Mouse (Mus musculus): Measurements from ENCODE around the gene Gm34653. TPM values are rescaled to one million over a fixed set of nuclear protein-coding genes. Genes with fewer than 3 reads are reported as not detected.

Gene Gm34653
- polyA plus RNA-seq, 1 experiment from 2014 or later: not detected

DNA sequence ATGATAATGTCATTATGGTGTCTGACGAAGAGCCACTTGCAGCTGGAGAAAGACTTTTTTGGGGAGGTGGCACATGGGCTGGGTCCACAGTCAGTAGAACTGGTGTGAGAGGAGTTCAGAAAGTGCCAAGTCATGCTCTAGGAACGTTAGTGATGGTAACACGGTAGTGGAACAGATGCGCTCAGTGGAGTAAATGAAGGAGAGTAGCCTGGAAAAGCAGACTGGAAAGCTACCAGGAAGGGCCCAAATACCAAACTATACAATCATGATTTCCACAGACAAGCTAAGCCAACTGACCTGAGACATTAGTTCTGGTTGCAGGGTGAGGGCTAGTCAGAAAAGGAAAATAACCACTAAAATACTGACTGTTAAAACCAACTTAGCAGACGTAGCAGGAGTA lies 36.9 kb downstream of the Gm34653 start:
- WGBS: 29% methylated on average over 5 of the region's 5 CpGs
- H3K36me3 ChIP-seq: peaks cover 15% of the 10 kb centered on the region
- H3K27me3 ChIP-seq: peaks cover 19% of the 10 kb centered on the region
- H3K4me2 ChIP-seq (replicated peaks): peak overlapping the region; percentile 79
- no peak overlapping the region for H3K27ac ChIP-seq (replicated peaks)
- ATAC-seq (replicated peaks): no peak
- H3K9ac ChIP-seq (replicated peaks): peak overlapping the region; percentile 97
- peaks cover 32% of the 10 kb centered on the region for H3K4me1 ChIP-seq
- no peaks in the 10 kb centered on the region for H3K9me3 ChIP-seq
- peak overlapping the region; percentile 87 for H3K4me3 ChIP-seq

DNA sequence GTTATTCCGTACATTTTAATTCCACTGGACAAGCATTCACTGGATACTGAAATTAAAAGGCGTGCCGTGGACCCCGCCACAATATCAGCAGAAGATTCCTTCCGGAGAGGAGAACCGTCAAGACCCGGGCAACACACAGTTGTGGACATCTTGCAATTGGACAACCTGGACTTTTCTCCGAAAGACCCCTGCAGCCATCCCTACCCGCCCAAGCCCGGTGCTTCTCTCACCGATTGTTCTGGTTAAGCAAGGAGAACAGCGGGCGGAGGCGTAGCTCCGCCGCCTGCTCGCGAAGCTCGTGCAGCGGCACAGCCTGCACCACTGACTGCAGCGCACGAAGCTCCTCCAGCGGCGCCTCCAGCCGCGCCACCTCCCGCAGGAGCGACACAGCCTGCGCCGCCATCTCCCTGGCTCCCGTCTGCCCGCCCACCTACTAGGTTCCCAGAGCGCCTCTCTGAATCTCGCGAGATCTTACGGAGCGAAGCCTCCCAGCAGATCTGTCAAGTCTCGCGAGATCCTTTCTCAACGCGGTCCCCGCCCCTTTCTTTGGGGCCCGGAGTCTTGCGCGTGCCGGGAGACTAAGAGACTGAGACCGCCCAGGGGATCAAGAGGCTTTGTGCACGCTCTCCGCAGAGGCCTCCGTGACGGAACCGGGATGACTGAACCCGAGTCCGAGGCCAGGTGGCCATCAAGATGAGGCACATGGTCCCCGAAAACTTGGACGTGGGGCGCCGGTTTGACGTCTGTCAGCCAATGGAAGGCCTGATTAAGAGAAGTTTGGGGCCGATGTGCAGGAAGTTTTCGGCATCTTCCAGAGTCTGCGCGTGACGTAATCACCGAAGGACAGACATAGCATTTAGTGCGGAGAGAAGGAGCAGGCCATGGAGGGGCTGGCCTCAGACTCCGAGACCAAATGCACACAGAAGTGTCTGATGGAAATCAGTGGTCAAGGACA lies 38.0 kb downstream of the Gm34653 start:
- ATAC-seq (replicated peaks): peak; percentile 98
- Histone ChIP-seq H3K4me3 (peak overlapping the region; percentile 87), H3K27me3 (peaks cover 25% of the 10 kb centered on the region), H3K9me3 (no peaks in the 10 kb centered on the region), H3K4me2 (replicated peaks) (peak overlapping the region; percentile 79), H3K36me3 (peaks cover 4% of the 10 kb centered on the region; the same call in 1 of the 2 replicates), H3K9ac (replicated peaks) (peak overlapping the region; percentile 97), H3K27ac (replicated peaks) (peak overlapping the region; percentile 89), H3K4me1 (peaks cover 32% of the 10 kb centered on the region)
- WGBS: under 1% methylated on average over 67 of the region's 67 CpGs

DNA sequence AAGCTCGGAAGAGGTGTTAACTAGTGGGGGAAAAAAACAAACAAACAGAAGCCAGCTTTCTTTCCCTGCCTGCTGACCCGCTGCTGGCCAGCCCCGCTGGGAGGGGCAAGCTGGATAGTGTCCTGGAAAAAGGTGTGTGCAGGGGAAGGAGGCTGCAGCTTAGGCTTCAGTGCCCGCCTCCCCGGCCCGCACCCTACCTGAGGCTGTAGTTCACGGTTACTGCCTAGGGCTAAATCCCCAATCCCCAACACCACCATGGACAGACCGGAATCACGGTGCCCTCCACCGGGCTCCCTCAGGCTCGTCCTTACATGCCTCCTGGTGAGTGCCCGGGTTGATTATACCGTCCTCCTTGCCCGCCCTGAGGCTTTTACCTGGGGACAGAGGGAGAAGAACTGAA lies 41.5 kb downstream of the Gm34653 start, which contains the start of gene Cutal:
Cutal (plus strand) TSS at position 126 of the 400 bp plus-strand sequence.
- ATAC-seq (replicated peaks): no peak
- no peak within 1 kb of the TSS for H3K4me2 ChIP-seq (replicated peaks)
- H3K9me3 ChIP-seq: no peaks in the 10 kb centered on the region
- H3K4me1 ChIP-seq: peaks cover 13% of the 10 kb centered on the region
- no peaks in the 10 kb centered on the region for H3K36me3 ChIP-seq
- WGBS: 3% methylated on average over 14 of the region's 14 CpGs
- H3K27ac ChIP-seq (replicated peaks): no peak within 1 kb of the TSS
- H3K27me3 ChIP-seq: peaks cover 30% of the 10 kb centered on the region
- no peak within 1 kb of the TSS for H3K9ac ChIP-seq (replicated peaks)
- no peak within 1 kb of the TSS for H3K4me3 ChIP-seq

DNA sequence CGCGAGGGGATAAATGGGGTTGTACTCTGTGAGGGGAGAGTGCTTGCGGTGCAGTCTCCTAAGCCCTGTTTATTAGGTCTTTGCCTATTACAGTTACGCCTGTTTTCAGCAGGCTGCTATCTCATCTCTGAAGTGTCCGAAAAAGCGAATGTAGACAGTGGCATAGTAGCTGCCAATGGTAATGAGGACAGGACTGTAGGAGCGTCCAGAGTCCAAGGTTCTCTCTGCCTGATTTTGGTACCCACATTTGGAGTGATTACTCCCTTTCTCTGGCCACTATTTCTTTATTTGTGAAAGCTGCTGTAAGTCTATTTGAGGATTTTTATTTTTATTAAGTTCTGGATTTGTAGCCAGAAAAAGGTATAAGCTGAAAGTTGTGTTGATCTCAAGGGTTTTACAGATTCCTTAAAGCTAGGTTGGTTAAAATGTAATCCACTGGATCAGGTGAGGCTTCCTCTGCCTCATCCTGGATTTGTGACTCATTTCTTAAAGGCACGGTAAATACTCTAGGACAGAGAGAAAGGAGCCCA lies 42.1 kb downstream of the Gm34653 start, which contains the start of gene Psmd5:
Psmd5 (minus strand) TSS at position 153 of the 530 bp plus-strand sequence.
- peaks cover 30% of the 10 kb centered on the region for H3K27me3 ChIP-seq

DNA sequence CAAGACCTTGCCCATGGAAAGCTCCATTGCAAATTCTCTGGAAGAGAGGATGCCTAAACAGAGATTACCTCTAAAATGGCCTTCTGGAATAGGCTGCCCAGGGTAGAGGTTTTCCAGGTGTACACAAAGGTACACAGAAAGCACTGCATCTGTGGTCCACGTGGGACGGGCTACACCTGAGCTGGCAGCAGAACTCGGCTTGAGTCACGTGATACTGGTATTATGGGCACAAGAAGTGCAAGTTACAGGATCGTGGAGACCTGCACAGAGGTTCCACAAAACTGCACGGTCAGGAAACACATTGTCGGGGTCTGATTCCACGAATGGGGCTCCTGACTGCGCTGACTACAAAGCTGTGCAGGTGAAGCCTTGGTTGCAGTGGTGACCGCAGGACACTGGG lies 47.2 kb downstream of the Gm34653 start:
- Histone ChIP-seq H3K9me3 (no peaks in the 10 kb centered on the region), H3K36me3 (no peaks in the 10 kb centered on the region), H3K4me3 (no peak overlapping the region), H3K27me3 (peaks cover 8% of the 10 kb centered on the region), H3K27ac (replicated peaks) (no peak overlapping the region), H3K4me1 (no peaks in the 10 kb centered on the region), H3K9ac (replicated peaks) (no peak overlapping the region), H3K4me2 (replicated peaks) (no peak overlapping the region)
- ATAC-seq (replicated peaks): no peak
- WGBS: 90% methylated on average over 10 of the region's 10 CpGs

More for the DNA sequence above, 42.1 kb downstream of the Gm34653 start, which contains the start of gene Psmd5:
- no peak within 1 kb of the TSS for H3K4me3 ChIP-seq
- peaks cover 7% of the 10 kb centered on the region for H3K4me1 ChIP-seq
- H3K4me2 ChIP-seq (replicated peaks): no peak within 1 kb of the TSS
- no peak within 1 kb of the TSS for H3K9ac ChIP-seq (replicated peaks)
- no peak within 1 kb of the TSS for H3K27ac ChIP-seq (replicated peaks)
- WGBS: 12% methylated on average over 8 of the region's 8 CpGs
- H3K36me3 ChIP-seq: no peaks in the 10 kb centered on the region
- H3K9me3 ChIP-seq: no peaks in the 10 kb centered on the region
- no peak for ATAC-seq (replicated peaks)

DNA sequence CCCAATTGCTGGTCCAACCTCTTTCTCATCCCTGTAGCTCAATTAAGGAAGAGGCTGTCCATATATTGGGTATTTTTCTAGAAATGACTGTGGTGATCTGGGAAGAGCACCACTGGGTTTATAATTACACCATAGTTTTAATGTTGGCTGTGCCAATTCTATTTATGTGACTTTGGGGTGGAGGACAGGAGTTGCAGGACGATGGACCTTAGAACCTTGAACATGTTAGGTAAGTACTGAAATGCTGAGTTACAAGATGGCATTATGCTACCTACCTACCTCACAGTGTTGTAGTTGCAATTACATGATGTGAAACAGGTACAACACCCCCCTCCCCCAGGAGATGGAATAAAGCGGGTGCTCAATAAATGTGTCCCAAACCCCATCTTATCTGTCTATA lies 50.0 kb downstream of the Gm34653 start:
- Histone ChIP-seq H3K4me1 (no peaks in the 10 kb centered on the region), H3K9me3 (no peaks in the 10 kb centered on the region), H3K27me3 (no peaks in the 10 kb centered on the region), H3K27ac (replicated peaks) (no peak overlapping the region), H3K9ac (replicated peaks) (no peak overlapping the region), H3K36me3 (no peaks in the 10 kb centered on the region), H3K4me2 (replicated peaks) (no peak overlapping the region), H3K4me3 (no peak overlapping the region)
- no peak for ATAC-seq (replicated peaks)
- 96% methylated on average over 2 of the region's 2 CpGs for WGBS

DNA sequence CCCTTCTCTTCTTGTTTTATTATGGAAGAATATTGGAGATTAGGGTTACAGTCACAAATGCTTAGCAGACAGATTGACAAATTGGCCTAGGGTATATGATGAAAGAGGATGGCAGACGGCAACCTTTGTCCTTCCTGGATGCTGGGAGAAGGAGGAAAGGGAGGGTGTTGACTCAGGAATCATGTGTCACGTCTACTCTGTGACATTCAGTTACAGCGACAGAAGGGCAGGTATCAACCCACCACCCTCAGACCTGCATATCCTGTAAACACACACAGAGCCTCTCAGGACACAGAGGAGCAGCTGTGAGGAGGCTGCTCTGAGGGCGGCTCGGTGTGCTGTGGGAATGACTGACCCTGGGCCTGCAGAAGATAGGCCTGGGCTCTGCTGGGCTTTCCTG lies 50.4 kb downstream of the Gm34653 start:
- H3K4me2 ChIP-seq (replicated peaks): no peak overlapping the region
- no peak overlapping the region for H3K9ac ChIP-seq (replicated peaks)
- H3K4me1 ChIP-seq: no peaks in the 10 kb centered on the region
- H3K4me3 ChIP-seq: no peak overlapping the region
- no peaks in the 10 kb centered on the region for H3K27me3 ChIP-seq
- no peaks in the 10 kb centered on the region for H3K9me3 ChIP-seq
- WGBS: 62% methylated on average over 5 of the region's 5 CpGs
- H3K36me3 ChIP-seq: no peaks in the 10 kb centered on the region
- H3K27ac ChIP-seq (replicated peaks): no peak overlapping the region
- ATAC-seq (replicated peaks): no peak

DNA sequence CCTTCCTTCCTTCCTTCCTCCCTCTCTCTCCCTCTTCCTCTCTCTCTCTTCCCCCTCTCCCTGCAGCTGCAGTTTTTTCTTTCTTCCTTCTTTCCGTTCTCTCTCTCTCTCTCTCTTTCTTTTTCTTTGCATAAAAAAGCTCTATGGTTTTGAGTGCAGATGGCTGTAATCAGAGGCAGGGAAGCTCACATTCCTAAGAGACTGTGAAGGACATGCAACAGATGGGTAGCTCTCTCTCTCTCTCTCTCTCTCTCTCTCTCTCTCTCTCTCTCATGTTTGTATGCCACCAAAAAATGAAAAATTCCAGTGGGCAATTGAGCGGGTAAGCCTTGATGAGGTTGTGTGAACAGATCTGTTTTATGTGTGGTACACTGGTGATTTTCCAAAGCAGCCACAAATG lies 51.4 kb downstream of the Gm34653 start:
- no peak for ATAC-seq (replicated peaks)
- 92% methylated on average over 2 of the region's 2 CpGs for WGBS
- Histone ChIP-seq H3K9ac (replicated peaks) (no peak overlapping the region), H3K27ac (replicated peaks) (no peak overlapping the region), H3K4me1 (no peaks in the 10 kb centered on the region), H3K9me3 (no peaks in the 10 kb centered on the region), H3K4me2 (replicated peaks) (no peak overlapping the region), H3K36me3 (no peaks in the 10 kb centered on the region), H3K27me3 (no peaks in the 10 kb centered on the region), H3K4me3 (no peak overlapping the region)

Other genes starting within 250 kb of the Gm34653 start
- 122 and 134 TPM in 2 replicates for gene Gapvd1, start 77.8 kb upstream of the Gm34653 start, polyA plus RNA-seq (2015; fragmentation: Nextera tagmentation; extraction: Ambion mirVana)
- 384 and 395 TPM in 2 replicates for gene Hspa5, start 61.0 kb upstream of the Gm34653 start, polyA plus RNA-seq (2015; fragmentation: Nextera tagmentation; extraction: Ambion mirVana)
- gene Rabepk, start 33.1 kb upstream of the Gm34653 start, polyA plus RNA-seq (2015; fragmentation: Nextera tagmentation; extraction: Ambion mirVana): 25.5 and 30.8 TPM in 2 replicates
- gene Fbxw2, start 6.7 kb upstream of the Gm34653 start, polyA plus RNA-seq (2015; fragmentation: Nextera tagmentation; extraction: Ambion mirVana): 111 and 113 TPM in 2 replicates
- gene Cutal, start 41.4 kb downstream of the Gm34653 start, polyA plus RNA-seq (2015; fragmentation: Nextera tagmentation; extraction: Ambion mirVana): 0.15 and 0.24 TPM in 2 replicates
- 101 and 108 TPM in 2 replicates for gene Psmd5, start 42.0 kb downstream of the Gm34653 start, polyA plus RNA-seq (2015; fragmentation: Nextera tagmentation; extraction: Ambion mirVana)
- 5.2 and 6.5 TPM in 2 replicates for gene Phf19, start 81.0 kb downstream of the Gm34653 start, polyA plus RNA-seq (2015; fragmentation: Nextera tagmentation; extraction: Ambion mirVana)
- gene Traf1, start 128.8 kb downstream of the Gm34653 start, polyA plus RNA-seq (2015; fragmentation: Nextera tagmentation; extraction: Ambion mirVana): 0.46 and 1.6 TPM in 2 replicates
- gene Hc, start 228.4 kb downstream of the Gm34653 start, polyA plus RNA-seq (2015; fragmentation: Nextera tagmentation; extraction: Ambion mirVana): 0.46 and 0.73 TPM in 2 replicates

All from forebrain, embryonic 15.5 days (tissue).